Mouse (Mus musculus): ENCODE results near the gene Dmrt1.

Dmrt1 gene

DNA sequence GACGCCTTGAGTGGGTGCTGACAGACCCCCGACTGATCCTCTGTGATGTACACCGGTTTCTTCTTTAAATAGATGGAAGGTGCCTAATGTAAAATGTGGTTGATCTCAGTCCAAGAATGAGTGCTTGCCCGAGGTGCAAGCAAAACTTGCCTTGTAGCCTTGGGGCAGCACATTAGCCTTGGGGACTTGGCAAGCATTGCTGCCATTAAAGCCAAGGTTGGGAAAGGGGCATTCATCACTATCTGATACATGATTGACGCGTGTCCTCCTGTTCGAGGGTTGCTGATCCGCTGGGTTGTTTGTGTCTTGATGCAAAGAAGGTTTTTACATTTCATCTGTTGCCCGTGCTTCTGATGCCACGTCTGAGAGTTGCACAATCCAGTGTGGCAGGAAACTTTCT, 69.0 kb downstream of the Dmrt1 start:
- no peak for DNase-seq

DNA sequence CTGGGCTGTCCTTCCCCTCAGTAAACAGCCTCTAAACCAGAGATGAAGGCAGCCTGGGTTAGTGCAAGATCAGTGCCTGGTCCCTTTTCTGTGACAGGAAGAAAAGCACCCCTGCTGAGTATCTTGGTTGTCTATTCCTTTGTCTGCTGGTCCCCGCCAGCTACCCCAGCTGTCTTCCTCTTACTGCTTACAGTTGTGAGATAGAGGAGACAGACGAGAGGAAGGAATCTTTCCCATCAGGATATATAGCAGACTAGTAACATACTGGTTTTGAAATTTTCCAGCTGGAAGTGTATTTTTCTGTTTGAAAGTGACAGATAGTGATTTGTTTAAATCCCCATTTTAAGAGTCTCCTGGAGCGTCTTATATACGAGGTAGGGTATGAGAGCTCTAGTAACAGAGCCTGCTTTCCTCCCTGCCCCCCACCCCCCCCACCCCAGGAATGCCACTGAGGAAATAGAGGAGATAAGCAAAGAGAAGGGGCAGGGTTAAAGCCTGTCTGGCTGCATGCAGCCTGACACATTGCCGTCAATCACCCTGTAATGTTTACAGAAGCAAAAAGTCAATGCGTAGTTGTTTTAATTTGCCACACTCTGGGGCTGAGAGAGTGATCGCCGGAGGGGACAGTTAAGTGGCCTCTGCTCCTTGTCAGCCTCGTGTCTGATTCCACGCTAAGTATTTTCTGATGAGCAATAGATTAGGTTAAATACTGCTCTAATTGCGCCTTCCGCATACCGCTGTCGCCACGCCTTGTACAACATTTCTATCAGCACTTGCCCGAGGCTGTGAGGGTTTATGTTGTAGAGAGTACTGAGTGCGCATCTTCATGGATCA, 69.8 kb downstream of the Dmrt1 start:
- no peak for DNase-seq

DNA sequence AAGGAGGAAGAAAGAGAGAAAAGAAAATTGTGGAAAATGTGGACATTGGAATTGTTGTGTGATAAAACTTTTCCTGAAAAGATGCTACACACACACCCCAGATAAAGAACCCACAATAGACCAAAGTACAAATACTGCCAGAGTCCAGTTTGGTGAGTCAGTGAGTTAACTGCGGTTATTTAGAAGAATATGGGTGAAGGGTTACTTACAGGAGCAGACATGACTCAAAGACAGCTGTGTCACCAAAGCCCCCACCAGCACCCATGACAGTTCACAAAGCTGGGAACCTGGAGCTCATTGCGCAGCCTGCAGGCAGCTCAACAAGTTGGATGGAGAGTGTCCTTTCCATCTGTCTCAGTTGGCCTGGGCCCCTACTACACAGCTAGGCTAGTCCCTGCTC, 72.9 kb downstream of the Dmrt1 start:
- no peak for DNase-seq

DNA sequence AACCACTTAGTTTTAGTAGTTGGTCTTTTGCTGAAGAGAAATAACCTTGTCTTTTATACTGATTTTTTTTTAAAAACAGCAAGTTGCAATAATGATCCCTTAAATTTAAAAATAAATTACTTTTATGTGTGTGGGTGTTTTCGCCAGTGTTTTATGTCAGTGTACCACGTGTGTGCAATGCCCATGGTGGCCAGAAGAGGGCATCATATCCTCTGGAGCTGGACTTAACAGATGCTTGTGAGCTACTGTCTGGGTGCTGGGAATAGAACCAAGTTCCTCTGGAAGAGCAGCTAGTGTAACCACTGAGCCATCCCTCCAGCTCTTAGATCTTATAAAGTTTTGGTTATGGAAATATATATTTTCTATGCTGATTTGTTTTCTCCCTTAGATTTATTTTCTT, 74.0 kb downstream of the Dmrt1 start:
- DNase-seq = no peak

DNA sequence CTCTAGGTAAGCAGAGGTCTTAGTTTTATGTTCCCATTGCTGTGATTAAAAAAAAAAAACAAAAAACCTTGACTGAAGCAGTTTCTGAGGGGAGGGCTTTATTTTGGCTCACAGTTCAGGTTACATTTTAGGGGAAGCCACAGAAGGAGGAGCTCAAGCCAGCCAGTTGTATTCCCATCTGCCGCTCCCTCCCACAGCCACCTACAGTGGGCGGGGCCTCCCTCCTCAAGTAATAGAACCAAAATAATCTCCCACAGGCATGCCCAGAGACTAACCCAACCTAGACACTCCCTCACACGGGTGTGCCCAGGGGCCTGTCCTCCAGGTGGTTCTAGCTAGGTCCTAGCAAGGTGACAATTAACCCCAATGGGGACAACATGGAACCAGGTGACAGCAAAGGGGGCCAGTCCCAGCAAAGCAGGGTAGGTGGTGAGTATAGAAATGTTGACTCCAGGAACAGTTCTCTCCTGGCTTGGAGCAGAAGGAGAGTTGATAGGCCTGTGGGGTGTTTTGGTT, 92.4 kb downstream of the Dmrt1 start:
- DNase-seq = no peak

DNA sequence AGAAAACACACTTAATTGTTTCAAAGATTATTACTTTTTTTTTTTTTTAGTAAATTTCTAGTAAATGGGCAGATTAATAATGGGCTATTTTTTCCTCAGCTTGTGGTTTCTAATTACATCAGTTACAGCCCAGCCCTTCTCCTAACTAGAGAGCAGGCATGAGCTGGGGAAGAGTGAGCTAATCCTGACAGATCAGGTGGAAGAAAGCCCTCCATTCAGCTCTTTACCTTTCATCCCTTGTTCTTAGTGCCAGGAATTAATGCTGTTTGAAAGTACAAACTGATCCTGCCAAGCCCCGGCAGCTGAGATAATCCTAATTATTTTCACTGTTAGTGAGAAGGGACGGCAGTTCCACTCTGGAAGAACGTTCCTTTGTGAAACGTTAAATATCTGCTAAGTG, 93.2 kb downstream of the Dmrt1 start:
- no peak for DNase-seq

DNA sequence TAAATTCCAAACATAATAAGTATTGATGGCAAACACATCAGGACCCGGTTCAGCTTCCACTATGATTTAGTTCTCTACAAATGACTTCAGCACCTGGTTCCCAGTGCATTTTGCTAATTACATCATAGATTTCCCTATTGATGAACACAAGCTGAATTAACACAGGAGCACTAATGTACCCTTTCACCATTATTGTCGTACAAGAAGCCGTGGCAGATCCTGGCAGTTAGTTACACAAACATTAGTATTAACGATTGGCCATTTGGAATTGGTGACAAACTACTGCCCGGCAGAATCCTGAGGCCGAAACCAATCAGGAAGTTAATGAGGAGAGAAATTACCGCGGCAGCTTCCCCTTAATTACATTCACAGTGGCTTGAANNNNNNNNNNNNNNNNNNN, 96.5 kb downstream of the Dmrt1 start:
- DNase-seq = no peak

DNA sequence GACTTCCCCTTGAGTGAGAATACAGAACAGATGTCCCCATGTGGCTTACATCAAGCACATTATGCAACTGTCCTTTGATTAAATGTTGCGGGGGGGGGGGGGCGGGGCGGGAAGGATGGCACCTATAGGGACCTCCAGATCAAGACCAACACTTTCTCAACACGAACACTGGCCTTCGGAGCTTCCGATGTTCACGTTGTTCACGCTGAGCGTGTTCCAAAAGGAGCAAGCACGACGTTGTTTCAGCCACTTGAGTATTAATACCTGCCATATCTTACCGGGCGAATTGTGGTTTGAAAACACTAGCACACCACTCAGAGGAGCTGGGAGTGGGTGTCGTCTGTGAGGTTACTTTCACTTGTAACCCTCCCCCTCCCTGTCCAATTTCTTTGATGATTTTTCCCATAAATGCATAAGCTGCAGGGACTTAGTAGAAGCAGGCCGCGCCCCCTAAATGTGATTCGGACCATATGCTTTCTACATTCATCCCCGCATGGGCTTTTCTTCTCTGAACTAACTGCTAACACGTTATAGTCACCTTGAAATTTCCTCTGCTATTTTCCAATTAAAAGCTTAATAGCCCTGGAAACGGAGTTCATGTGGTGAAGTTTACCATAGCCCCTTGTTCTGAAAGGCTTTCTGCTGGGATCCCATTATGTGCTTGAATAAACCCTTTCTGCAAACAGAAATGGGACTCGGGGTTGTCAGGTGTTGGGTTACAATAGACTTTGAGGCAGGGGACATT, 102.2 kb downstream of the Dmrt1 start:
- DNase-seq = no peak

DNA sequence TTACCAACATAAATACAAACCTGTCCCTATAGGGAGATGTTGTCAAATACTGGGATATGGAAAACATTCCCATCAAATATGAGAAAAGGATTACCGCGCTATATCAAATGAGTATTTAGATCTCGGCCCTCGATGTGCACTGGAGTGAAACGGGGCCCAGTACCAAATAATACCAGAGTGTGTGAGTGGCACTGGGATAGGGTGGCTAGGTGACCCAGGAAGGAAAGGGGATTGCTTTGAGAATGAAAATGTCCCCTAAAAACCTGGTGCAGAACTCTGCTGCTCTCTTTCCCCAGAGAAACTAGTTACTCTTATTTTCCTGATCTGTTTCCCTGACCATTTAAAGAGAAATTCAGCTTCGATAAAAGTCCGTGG, 102.8 kb downstream of the Dmrt1 start:
- no peak for DNase-seq

DNA sequence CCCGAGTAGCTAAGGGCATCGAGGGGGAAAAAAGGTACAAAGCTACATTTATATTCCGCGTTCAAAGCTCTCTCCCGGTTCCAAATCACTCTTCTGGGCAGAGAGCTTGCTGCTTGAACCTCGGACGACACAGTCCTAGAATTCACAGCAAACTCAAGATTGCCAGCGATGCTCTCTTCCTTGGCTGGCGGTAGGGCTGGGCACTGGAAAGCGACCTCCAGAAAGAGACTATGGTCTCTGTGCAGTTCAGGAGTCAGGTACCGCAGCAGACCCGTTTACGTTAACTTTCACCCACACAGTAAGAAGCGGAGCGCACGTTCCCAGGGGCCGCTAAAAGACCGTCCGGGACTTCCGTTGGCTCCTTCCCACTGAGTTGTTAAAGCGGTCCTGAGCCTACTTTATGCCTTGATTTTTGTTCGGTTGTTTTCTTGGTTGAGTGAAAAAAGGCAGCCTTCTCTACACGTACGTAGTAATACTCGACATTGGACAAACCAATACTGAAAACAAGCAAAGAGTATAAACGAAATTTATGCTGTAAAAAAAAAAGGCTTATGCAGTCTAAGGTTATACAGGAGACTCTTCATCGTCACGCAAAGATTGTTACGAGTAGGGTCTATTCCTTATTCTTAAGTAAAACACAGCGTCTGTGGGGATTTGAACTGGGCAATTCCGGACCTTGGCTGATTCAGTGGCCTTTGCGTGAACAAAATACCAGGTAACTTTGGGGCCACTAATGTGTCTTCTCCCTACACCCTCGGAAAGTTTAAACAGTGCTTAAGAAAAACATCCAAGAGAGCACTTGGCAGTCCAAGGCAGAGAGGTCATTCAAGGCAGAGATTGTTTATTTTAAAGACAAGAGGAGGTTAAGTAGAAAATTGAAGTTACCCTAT, 103.8 kb downstream of the Dmrt1 start:
- DNase-seq = peak; percentile 27

DNA sequence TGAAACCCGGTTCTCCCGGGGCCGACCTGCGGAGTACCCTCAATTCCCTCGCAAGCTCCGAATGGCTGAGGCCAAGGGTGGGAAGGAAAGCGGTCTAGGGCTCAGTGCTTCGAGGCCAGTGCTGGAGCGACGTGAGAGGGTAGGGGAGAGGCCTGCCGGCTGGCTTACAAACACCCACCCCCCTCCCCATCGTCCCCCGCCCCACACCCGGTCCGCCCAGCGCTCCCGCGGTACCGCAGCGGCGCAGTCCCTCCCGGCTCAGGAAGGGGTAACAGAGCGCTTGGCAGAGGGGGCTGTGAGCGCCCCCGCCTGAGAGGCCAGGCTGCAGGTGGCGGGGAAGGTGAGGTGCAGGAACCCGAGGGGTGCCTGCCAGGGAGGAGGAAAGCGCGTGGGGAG, 104.6 kb downstream of the Dmrt1 start, which contains the start of gene Dmrt3:
TSS of gene Dmrt3 (plus strand) at position 287 of the 396 bp plus-strand sequence.
- DNase-seq = no peak

DNA sequence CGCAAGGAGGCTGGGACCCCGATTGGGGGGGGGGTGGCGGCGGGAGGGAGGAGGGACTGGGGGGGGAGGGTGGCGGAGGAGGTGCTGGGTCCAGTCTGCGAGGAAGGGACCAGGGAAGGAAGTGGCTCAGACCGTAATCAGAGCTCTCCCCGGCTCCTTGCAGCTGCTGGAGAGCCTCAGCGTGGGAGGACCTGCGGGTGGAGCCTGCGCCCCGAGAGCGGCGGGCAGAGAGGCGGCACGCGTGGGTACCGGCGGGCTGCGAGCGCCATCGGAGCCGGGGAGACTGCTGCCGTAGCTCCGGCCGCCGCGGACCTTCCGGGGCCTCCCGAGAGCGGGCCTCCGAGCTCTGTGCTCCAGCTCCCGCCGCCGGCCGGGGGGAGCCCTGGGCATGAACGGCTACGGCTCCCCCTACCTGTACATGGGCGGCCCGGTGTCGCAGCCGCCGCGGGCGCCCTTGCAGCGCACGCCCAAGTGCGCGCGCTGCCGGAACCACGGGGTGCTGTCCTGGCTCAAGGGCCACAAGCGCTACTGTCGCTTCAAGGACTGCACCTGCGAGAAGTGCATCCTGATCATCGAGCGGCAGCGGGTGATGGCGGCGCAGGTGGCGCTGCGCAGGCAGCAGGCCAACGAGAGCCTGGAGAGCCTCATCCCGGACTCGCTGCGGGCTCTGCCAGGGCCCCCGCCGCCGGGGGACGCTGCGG, 105.1 kb downstream of the Dmrt1 start:
- peak; percentile 22 for DNase-seq

DNA sequence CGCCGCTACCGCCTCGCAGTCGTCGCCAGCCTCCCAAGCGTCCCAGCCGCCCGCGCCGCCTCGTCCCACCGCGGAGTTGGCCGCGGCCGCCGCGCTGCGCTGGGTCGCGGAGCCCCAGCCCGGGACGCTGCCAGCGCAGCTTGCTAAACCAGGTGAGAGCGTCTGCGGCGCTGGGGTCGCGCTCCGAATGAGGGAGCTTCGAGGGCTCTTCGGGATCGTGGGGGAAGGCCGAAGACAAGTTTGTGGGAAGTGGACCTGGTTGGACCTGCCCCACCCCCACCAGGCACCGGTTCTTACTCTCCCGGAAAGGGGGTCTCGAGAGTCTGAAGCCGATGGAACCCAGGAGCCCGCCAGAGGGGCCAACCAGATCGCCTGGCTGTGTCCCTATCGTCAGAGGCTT, 105.7 kb downstream of the Dmrt1 start:
- DNase-seq = no peak

DNA sequence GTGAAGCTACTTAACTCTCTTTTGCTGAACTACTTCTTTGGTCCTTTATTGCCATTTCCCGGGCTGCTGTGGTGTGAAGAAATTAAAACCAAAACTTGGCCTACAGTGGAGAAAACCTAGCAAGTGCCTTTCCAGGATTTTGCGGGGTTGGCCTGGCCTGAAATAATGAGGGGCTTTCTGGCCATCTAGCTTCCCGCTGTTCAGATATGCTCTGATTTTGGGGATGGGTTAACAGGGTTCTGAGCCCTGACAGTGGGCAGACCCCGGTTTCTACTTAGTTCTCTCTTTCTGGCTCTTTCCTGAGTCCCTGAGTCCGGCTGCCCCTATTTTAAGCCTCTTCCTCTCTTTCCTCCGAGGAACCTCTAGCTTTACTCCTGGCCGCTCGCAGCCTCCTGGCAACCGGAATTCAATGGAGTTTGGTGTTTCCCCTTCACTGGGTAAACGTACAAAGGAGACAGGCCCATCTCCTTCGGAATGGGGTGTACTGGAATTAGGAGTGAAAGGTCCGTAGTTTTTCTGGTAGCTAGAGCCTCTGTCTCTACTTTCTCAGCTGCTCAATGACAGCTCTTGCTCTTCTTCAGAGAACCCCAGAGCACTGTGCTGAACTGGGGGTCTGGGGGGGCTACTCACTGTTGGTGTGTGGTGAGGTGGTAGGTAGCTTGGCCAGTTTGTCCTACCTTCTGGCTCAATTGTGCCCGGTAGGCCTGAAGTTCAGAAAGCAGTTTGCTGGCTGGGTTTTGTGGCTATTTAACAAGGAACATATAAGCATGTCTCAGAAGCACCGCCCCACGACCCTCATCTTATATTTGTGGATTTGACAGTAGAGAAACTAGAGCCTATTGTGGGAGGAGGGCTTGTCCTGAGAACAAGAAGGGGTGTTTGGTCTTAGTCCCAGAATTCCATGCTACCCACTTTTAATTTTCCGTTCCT, 106.7 kb downstream of the Dmrt1 start:
- no peak for DNase-seq

DNA sequence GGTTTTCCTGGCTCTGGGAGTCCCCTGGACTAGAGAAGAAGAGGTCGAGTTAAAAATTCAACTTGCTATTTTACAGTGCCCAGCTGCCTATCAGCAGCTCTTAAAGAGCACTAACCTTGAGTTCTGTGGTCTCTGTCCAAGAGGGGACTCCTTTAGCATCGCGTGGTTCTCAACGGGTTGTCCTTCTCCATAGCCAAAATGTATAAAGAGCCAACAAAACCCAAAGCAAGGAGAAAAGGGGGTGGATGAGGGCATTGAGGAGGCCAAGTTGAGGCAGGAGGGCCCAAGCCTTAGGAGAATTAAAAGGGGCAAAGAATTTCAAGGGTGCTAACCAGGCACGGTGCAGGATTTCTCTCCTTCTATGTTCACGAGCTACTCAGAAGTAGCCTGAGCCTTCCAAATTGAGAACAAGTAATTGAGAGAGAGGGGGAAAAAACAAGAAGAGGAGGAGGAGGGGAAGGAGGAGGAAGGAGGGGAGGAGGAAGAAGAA, 107.4 kb downstream of the Dmrt1 start:
- DNase-seq = no peak

DNA sequence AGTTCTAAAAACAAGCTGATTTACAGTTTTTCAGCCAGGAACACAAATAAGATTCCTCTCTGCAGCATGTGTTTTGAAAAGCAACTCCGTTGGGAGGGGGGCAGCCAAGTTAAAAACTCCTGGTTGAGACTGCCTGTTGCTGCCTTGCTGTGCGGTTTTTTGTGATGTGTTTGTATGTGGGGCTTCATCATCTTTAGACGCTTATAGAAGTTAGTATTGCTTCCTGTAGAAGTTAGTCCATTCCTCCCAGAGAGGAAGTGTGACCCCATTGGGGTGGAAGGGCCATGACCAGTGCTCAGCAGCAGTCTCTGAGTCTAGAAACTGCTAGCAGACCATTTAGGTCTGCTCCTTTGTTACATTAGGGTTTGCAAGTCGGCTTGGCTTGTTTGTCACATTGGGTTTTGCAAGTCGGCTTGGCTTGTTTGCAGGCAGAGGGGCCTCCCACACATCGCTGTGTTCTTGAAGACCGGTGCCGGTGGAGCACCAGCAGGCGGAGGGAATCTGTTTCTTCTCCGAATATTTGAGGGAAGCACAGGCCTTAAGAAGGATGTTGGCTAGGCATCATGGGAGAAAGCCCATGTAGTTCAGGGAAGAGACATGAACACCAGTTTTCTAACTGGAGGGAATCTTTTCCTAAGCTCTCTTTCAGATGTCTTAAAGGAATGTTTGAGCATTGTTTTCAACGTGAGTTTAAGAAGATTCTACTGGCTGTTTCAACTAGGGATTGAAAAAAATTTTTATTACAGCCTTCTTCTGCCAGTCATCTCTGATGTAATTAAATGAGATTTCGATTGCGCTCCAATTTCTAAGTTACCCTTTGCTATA, 108.3 kb downstream of the Dmrt1 start:
- no peak for DNase-seq

DNA sequence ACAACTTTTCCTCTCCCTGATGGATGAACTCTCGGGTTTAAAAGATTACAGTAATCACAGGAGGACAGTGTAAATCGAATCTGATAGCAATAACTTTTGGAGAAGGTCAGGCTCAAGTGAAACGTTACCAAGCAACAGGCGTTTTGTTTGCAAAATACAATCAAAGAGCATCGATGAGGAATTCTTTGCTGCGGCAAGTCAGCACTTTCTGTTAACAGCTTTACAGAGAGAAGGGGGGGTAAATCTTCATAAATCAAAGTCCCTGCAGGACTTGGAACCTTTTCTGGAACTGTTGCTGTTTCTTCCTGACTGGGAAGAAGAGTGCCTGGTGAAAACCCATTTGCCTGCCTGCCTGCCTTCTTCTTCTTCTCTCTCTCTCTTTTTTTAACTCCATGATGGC, 110.5 kb downstream of the Dmrt1 start:
- no peak for DNase-seq

DNA sequence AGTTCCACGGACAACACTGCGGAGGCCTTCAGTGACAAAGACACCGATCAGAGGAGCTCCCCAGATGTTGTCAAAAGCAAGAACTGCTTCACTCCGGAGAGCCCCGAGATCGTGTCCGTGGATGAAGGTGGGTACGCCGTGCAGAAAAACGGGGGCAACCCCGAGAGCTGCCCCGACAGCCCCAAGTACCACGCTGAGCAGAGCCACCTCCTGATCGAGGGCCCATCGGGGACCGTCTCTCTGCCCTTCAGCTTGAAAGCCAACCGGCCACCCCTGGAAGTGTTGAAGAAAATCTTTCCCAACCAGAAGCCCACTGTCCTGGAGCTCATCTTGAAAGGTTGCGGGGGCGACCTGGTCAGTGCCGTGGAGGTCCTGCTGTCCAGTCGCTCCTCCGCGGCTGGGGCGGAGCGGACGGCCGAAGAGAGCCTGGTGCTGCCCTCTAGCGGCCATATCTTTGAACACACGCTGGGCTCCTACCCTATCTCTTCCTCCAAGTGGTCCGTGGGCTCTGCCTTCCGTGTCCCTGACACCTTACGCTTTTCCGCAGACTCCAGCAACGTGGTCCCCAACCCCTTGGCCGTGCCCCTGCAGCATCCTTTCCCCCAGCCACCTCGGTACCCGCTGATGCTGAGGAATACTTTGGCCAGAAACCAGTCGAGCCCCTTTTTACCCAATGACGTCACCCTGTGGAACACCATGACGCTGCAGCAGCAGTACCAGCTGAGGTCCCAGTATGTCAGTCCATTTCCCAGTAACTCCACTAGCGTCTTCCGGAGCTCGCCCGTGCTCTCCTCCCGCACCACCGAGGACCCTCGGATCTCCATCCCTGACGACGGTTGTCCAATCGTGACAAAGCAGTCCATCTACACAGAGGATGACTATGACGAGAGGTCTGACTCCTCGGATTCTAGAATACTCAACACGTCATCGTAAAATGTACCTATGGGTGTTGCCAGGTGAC, 117.2 kb downstream of the Dmrt1 start:
- peak; percentile 85 for DNase-seq

DNA sequence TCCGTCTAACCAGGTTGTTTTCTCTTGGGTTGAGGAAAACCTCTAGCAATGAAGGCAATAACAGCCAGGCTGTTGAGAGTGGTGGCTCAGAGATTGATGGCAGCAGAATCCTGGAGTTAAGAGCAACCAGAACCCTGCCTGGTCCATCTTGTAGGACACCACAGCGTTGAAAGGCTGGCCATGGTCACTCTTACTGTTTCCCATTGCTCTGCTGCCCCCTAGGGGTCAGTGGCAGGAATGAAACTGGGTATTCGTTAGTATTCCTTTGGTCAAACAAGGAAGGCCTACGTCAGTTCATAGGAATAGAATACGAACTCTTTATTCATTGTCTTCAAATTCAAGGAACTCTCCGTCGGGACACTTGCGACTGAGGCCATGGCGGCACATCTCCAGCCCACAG, 123.1 kb downstream of the Dmrt1 start:
- DNase-seq = peak; percentile 86

All from kidney, postnatal 10 days (tissue).